Mouse (Mus musculus): Measurements from ENCODE around the gene Ccdc162. TPM values are rescaled to one million over a fixed set of nuclear protein-coding genes. Genes with fewer than 3 reads are reported as not detected.

Ccdc162 gene
- polyA plus RNA-seq, 1 experiment = not detected

DNA sequence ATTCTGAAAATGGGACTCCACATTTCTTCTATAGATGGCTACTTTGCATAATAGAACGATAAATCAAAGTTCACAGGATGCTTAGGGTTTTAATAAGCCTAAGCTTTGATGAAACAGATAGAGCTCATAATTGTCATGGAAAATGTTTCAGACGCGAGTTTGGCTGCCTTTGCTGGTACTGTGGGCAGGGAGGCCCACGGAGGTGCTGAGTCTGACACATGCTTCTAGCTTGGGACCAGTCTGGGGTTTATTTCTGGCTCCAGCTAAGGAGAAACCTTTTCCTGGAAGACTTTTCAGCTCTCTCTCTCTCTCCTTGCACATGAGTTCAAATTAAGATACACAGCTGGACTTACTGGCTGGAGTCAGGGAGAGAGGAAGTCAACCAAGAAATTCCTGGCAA, 144.2 kb downstream of the Ccdc162 start:
- no peak for TF ChIP-seq CTCF (IDR thresholded peaks at IDR 0.05; ENCODE audit: low read depth, low read length)
- no peak for TF ChIP-seq POLR2A (IDR thresholded peaks at IDR 0.05; ENCODE audit: borderline replicate concordance, low read depth, low read length)
- peaks cover 31% of the 10 kb centered on the region for H3K4me1 ChIP-seq (ENCODE audit: control insufficient read depth, insufficient read depth, low read length)
- H3K27ac ChIP-seq (ENCODE audit: insufficient read depth, low read depth, low read length) = no peak overlapping the region
- H3K4me3 ChIP-seq (ENCODE audit: insufficient read depth, low read length) = no peak overlapping the region

DNA sequence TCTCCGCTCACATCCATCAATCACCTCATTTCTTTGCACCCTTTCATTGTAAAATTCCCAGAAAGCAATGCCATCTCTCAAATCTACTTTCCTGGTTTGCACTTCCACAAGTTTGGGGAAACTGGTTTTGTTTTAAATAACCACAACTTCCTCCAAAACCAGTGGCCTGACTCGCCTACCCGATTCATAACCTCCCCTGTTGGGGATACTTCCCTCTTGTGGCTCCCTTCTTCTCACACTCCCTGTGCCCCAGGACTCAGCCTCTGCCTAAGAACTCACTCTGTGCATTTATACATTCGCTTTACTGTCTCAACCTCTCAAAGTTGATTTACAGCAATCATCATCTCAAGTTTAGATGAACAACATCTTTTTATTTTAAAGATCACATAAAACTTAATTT, 145.4 kb downstream of the Ccdc162 start:
- Histone ChIP-seq H3K27ac (ENCODE audit: insufficient read depth, low read depth, low read length) (no peak overlapping the region), H3K4me3 (ENCODE audit: insufficient read depth, low read length) (no peak overlapping the region), H3K4me1 (ENCODE audit: control insufficient read depth, insufficient read depth, low read length) (peaks cover 31% of the 10 kb centered on the region)
- no peak for TF ChIP-seq POLR2A (IDR thresholded peaks at IDR 0.05; ENCODE audit: borderline replicate concordance, low read depth, low read length)
- TF ChIP-seq CTCF (IDR thresholded peaks at IDR 0.05; ENCODE audit: low read depth, low read length) = no peak

DNA sequence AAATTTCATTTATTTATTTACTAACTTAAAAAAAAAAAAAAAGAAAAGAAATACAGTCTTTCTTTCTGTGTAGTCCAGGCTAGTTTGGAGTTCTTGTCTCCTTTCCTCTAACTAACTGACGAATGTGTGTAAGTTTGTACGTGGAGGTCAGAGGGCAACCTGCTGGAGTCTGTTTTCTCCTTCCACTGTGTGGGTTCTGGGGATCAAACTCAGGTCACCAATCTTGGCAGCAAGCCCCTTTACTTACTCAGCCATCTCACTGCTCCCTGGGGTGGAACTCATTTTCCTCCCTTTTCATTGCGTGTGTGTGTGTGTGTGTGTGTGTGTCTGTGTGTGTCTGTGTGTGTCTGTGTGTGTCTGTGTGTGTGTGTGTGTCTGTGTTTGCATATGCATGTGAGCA, 148.1 kb downstream of the Ccdc162 start:
- Histone ChIP-seq H3K4me1 (ENCODE audit: control insufficient read depth, insufficient read depth, low read length) (peaks cover 25% of the 10 kb centered on the region), H3K4me3 (ENCODE audit: insufficient read depth, low read length) (no peak overlapping the region), H3K27ac (ENCODE audit: insufficient read depth, low read depth, low read length) (no peak overlapping the region)
- TF ChIP-seq POLR2A (IDR thresholded peaks at IDR 0.05; ENCODE audit: borderline replicate concordance, low read depth, low read length) (no peak), CTCF (IDR thresholded peaks at IDR 0.05; ENCODE audit: low read depth, low read length) (no peak)

DNA sequence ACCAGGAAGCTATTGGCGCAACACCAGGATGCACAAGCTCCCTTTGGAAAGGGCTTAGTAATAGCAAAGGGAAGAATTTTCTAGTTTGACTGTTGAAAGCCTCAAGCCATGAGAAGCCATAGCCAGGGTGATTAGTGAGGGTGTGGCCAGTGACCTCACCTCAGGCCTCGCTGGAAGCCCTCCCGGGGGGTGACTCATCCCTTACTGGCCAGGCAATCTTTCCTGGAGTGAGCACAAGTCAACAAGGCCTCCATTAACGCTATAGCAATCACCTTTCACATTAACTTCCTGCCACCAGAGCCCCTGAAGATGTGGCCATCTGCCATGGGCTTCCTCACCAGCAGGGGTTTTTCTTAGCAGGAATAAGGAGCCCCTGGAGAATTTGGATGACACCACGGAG, 151.3 kb downstream of the Ccdc162 start:
- TF ChIP-seq POLR2A (IDR thresholded peaks at IDR 0.05; ENCODE audit: borderline replicate concordance, low read depth, low read length) (no peak), CTCF (IDR thresholded peaks at IDR 0.05; ENCODE audit: low read depth, low read length) (no peak)
- Histone ChIP-seq H3K27ac (ENCODE audit: insufficient read depth, low read depth, low read length) (no peak overlapping the region), H3K4me3 (ENCODE audit: insufficient read depth, low read length) (no peak overlapping the region), H3K4me1 (ENCODE audit: control insufficient read depth, insufficient read depth, low read length) (no peaks in the 10 kb centered on the region)

DNA sequence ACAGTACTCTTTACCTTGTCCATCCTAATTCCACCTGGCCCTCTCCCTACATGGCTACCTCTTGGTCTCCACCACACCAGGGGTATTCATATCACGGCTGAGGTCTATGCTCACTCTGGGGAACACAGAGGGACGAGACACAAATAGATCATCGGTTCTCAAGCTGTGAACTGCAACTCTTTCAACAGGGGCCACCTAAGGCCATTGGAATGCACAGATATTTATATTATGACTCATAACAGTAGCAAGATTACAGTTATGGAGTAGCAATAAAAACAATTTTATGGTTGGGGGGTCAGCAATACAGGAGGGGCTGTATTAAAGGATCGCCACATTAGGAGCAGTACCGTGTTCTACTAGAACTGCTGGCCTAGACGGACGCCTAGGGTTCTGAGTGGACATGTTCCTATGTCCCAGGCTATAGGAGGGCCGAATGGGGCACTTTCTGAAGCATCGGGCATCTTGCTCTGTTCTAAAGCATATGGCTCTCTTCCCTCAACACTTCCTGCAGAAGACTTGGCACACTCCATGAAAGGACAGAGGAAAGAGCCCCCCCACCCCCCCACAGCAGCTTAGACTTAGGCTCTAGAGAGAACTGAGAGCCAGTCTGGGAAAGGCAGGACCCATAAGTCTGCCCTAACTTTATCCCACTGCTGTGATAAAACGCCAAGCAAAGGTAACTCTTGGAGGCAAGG, 154.6 kb downstream of the Ccdc162 start:
- Histone ChIP-seq H3K4me3 (ENCODE audit: insufficient read depth, low read length) (no peak overlapping the region), H3K4me1 (ENCODE audit: control insufficient read depth, insufficient read depth, low read length) (no peaks in the 10 kb centered on the region), H3K27ac (ENCODE audit: insufficient read depth, low read depth, low read length) (no peak overlapping the region)
- TF ChIP-seq CTCF (IDR thresholded peaks at IDR 0.05; ENCODE audit: low read depth, low read length) = no peak
- TF ChIP-seq POLR2A (IDR thresholded peaks at IDR 0.05; ENCODE audit: borderline replicate concordance, low read depth, low read length) = no peak

DNA sequence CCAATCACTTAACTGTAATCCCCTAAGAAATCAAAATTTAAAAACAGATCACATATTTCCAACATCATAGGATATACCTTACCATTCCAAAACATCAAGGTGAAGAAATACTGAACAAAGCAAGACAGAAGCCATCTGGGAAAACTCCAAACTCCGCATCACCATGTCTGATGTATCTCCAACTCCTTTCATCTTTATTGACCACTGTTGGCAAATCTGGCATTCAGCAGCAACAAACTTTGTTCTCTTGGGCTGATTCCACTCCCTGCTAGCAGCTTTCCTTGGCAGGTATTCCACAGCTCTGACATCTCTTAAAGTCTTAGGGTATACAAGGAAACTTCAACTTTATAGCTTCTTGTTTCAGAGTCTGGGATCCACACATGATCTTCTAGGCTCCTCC, 158.0 kb downstream of the Ccdc162 start:
- Histone ChIP-seq H3K4me3 (ENCODE audit: insufficient read depth, low read length) (no peak overlapping the region), H3K4me1 (ENCODE audit: control insufficient read depth, insufficient read depth, low read length) (no peaks in the 10 kb centered on the region), H3K27ac (ENCODE audit: insufficient read depth, low read depth, low read length) (no peak overlapping the region)
- TF ChIP-seq CTCF (IDR thresholded peaks at IDR 0.05; ENCODE audit: low read depth, low read length) (no peak), POLR2A (IDR thresholded peaks at IDR 0.05; ENCODE audit: borderline replicate concordance, low read depth, low read length) (no peak)

DNA sequence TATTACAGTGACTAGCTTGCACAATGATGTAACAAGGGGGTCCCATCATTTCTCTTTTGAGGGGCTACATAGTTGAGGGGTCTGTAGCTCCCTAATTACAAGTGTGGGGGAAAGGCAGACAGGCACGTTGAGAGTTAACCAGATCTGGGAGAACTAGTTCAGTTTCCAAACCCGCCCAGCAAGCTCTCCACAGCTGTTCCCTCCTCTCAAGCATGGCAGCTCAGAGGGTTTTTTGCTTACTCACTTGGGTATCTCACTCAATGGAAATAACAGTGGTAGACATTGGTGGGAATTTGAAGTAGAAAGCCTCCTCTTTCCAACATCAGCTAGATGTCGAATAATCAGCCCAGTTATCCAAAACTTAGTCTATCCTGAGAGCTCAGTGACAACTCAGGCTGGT, 161.4 kb downstream of the Ccdc162 start:
- no peak for TF ChIP-seq POLR2A (IDR thresholded peaks at IDR 0.05; ENCODE audit: borderline replicate concordance, low read depth, low read length)
- no peak for TF ChIP-seq CTCF (IDR thresholded peaks at IDR 0.05; ENCODE audit: low read depth, low read length)

DNA sequence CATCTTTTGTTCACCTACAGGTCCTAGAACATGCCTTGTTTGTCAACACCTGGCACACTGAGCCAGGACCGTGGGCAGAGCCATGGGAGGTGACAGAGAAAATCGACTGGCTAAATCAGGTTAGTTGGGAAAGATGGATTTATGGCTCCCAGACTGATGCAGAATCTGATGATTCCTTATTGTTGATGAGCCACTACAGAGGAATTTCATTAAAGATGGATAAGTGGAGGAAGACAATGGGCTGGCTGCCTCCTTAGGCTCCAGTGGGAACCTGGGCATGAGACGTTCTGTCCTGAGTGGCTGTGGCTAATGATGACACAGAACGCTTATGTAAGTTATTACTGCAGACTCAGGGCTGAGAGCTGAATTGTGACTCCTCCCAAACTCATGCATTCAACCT, 162.7 kb downstream of the Ccdc162 start:
- Histone ChIP-seq H3K4me3 (ENCODE audit: insufficient read depth, low read length) (no peak overlapping the region), H3K4me1 (ENCODE audit: control insufficient read depth, insufficient read depth, low read length) (no peaks in the 10 kb centered on the region), H3K27ac (ENCODE audit: insufficient read depth, low read depth, low read length) (no peak overlapping the region)
- TF ChIP-seq POLR2A (IDR thresholded peaks at IDR 0.05; ENCODE audit: borderline replicate concordance, low read depth, low read length) (no peak), CTCF (IDR thresholded peaks at IDR 0.05; ENCODE audit: low read depth, low read length) (no peak)

More for the DNA sequence above, 161.4 kb downstream of the Ccdc162 start:
- H3K4me1 ChIP-seq (ENCODE audit: control insufficient read depth, insufficient read depth, low read length) = no peaks in the 10 kb centered on the region
- no peak overlapping the region for H3K4me3 ChIP-seq (ENCODE audit: insufficient read depth, low read length)
- no peak overlapping the region for H3K27ac ChIP-seq (ENCODE audit: insufficient read depth, low read depth, low read length)

DNA sequence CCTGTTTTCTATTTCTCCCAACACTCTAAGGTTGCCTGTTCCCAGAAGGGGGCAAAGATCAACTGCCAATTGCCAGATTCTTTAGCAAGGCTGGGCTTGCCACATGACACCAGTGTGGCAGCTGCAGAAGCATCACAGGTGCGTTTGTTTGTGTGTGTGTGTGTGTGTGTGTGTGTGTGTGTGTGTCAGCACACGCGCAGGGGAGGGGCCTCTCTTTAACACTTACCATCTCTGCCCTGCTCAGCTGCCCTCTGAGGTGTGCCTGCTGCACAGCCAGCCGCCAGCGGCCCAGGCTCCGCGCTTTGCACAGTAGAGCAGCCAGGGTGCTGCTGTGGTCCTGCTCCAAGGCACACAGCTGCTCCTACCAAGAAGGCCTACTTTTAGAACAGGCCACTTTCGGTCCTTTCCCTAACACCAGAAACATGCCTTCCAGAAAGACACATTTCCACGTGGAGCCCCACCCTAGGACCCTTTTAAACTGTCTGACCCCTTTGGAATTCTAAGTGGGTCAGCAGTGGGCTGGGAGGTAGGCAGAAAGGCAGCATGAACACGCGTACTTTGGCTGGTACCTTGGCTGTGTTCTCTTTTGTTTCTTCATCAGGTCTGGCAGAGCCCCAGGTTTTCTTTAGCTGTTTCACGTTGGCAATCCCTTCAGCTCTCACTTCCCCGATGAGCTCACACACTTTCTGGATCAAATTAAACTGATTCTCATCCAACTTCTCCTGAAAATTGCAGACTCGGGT, 163.4 kb downstream of the Ccdc162 start:
- Histone ChIP-seq H3K4me1 (ENCODE audit: control insufficient read depth, insufficient read depth, low read length) (no peaks in the 10 kb centered on the region), H3K4me3 (ENCODE audit: insufficient read depth, low read length) (no peak overlapping the region), H3K27ac (ENCODE audit: insufficient read depth, low read depth, low read length) (no peak overlapping the region)
- TF ChIP-seq POLR2A (IDR thresholded peaks at IDR 0.05; ENCODE audit: borderline replicate concordance, low read depth, low read length) = no peak
- TF ChIP-seq CTCF (IDR thresholded peaks at IDR 0.05; ENCODE audit: low read depth, low read length) = no peak

DNA sequence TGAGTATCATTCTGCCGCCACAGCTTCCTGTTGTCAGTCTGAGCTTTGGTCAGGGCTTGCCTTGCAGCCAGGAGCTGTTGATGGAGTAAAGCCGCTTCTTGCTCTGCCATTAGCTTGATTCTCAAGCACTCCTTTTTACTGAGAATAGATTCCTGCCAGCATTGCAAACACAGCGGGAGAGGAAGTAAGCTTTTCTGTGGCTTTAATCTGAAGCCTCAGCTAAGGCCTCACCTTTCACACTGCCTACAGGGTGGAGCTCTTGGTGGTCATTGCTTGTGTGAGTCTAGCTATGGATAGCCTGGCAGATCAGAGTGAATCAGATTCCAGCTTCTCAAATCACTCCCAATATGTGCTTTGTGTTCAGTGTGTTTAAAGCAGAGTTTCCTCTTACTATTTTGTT, 164.1 kb downstream of the Ccdc162 start:
- no peak overlapping the region for H3K27ac ChIP-seq (ENCODE audit: insufficient read depth, low read depth, low read length)
- H3K4me3 ChIP-seq (ENCODE audit: insufficient read depth, low read length) = no peak overlapping the region
- TF ChIP-seq CTCF (IDR thresholded peaks at IDR 0.05; ENCODE audit: low read depth, low read length) = no peak
- TF ChIP-seq POLR2A (IDR thresholded peaks at IDR 0.05; ENCODE audit: borderline replicate concordance, low read depth, low read length) = no peak
- no peaks in the 10 kb centered on the region for H3K4me1 ChIP-seq (ENCODE audit: control insufficient read depth, insufficient read depth, low read length)

Data from bone marrow macrophage, adult 2 months (primary cell).